ENCODE assay signal across 8 mouse cellular contexts in genomic region chr16:23986176-23986575, GRCm38 (mm10). TPM values are rescaled to one million over a fixed set of nuclear protein-coding genes. Genes with fewer than 3 reads are reported as not detected.
DNase-seq lines count a peak whose midpoint lies in the region; ATAC-seq and TF ChIP-seq lines count a peak whose summit lies in the region.

No protein-coding gene starts in this region.

- H3K36me3 ChIP-seq in embryonic facial prominence, embryonic 15.5 days: no peaks in the 10 kb centered on the region
- no peaks in the 10 kb centered on the region for H3K36me3 ChIP-seq in hindbrain, postnatal 0 days (ENCODE audit: insufficient read depth, low read length)
- no peaks in the 10 kb centered on the region for H3K36me3 ChIP-seq in midbrain, embryonic 13.5 days

- H3K9me3 ChIP-seq in embryonic facial prominence, embryonic 15.5 days (replicated peaks): no peaks in the 10 kb centered on the region
- no peaks in the 10 kb centered on the region for H3K9me3 ChIP-seq in hindbrain, postnatal 0 days (ENCODE audit: low read length)
- H3K9me3 ChIP-seq in midbrain, embryonic 13.5 days: no peaks in the 10 kb centered on the region

- H3K4me2 ChIP-seq in embryonic facial prominence, embryonic 15.5 days (replicated peaks): peak overlapping the region; percentile 96
- peak overlapping the region; percentile 77 for H3K4me2 ChIP-seq in hindbrain, postnatal 0 days (ENCODE audit: low read depth, low read length)
- H3K4me2 ChIP-seq in midbrain, embryonic 13.5 days (replicated peaks): peak overlapping the region; percentile 91

- 9% methylated on average over 3 of the region's 3 CpGs for WGBS in embryonic facial prominence, embryonic 15.5 days
- 3% methylated on average over 3 of the region's 3 CpGs for WGBS in hindbrain, postnatal 0 days
- 6% methylated on average over 3 of the region's 3 CpGs for WGBS in midbrain, embryonic 13.5 days

- H3K27ac ChIP-seq in embryonic facial prominence, embryonic 15.5 days (replicated peaks): 0 out of 2 replicates have a peak overlapping the region, but pooled peaks have one; percentile 3
- H3K27ac ChIP-seq in hindbrain, postnatal 0 days: peak overlapping the region; percentile 99; the same call in 1 of the 2 replicates
- no peak overlapping the region for H3K27ac ChIP-seq in midbrain, embryonic 13.5 days

- no peaks in the 10 kb centered on the region for H3K27me3 ChIP-seq in embryonic facial prominence, embryonic 15.5 days
- peaks cover 5% of the 10 kb centered on the region; the same call in 1 of the 2 replicates for H3K27me3 ChIP-seq in hindbrain, postnatal 0 days (ENCODE audit: insufficient read depth, low read length)
- peaks cover 48% of the 10 kb centered on the region for H3K27me3 ChIP-seq in midbrain, embryonic 13.5 days

- peak; percentile 33 for DNase-seq in retina, postnatal 1 day
- no peak for DNase-seq in retina, embryonic 14.5 days (ENCODE audit: low spot score)
- no peak for DNase-seq in hindbrain, postnatal 0 days (ENCODE audit: low spot score)
- DNase-seq in urinary bladder, adult 18-20 months (ENCODE audit: low spot score in 2 of 2): no peak
- DNase-seq in adrenal gland, postnatal 14 days: no peak
- DNase-seq in yolk sac, embryonic 10.5 days (ENCODE audit: low spot score): no peak

- H3K4me3 ChIP-seq in embryonic facial prominence, embryonic 15.5 days (replicated peaks): peak overlapping the region; percentile 78
- peak overlapping the region; percentile 77 for H3K4me3 ChIP-seq in hindbrain, postnatal 0 days (ENCODE audit: low read length)
- H3K4me3 ChIP-seq in midbrain, embryonic 13.5 days (replicated peaks): peak overlapping the region; percentile 69

- no peak overlapping the region for H3K9ac ChIP-seq in embryonic facial prominence, embryonic 15.5 days
- H3K9ac ChIP-seq in hindbrain, postnatal 0 days (replicated peaks; ENCODE audit: low read length): peak overlapping the region; percentile 87
- no peak overlapping the region for H3K9ac ChIP-seq in midbrain, embryonic 13.5 days (replicated peaks)

- H3K4me1 ChIP-seq in embryonic facial prominence, embryonic 15.5 days: peaks cover 60% of the 10 kb centered on the region
- H3K4me1 ChIP-seq in hindbrain, postnatal 0 days (ENCODE audit: insufficient read depth, low read length): 0 out of 2 replicates have a peak, but pooled peaks cover 4% of the 10 kb centered on the region
- peaks cover 54% of the 10 kb centered on the region for H3K4me1 ChIP-seq in midbrain, embryonic 13.5 days (replicated peaks)

- ATAC-seq in embryonic facial prominence, embryonic 15.5 days (ENCODE audit: insufficient number of reproducible peaks, low FRiP score, low TSS enrichment, low read depth): no peak
- no peak for ATAC-seq in hindbrain, postnatal 0 days
- ATAC-seq in midbrain, embryonic 13.5 days: no peak

- no peak for TF ChIP-seq CTCF in hindbrain, postnatal 0 days (IDR thresholded peaks at IDR 0.05; ENCODE audit: low read depth)

RNA-seq across cellular contexts. Expression of gene Gm37419, which starts 2.1 kb away (rescaled TPM):
- not detected in 2 replicates for polyA plus RNA-seq in embryonic facial prominence, embryonic 15.5 days (2015; fragmentation: Nextera tagmentation; extraction: Ambion mirVana)
- total RNA-seq in hindbrain, postnatal 0 days (2014; rRNA removed): not detected in 2 replicates
- not detected in 2 replicates for polyA plus RNA-seq in hindbrain, postnatal 0 days (2015; fragmentation: Nextera tagmentation; extraction: Ambion mirVana)
- polyA plus RNA-seq in midbrain, embryonic 13.5 days (2015; fragmentation: Nextera tagmentation; extraction: Ambion mirVana): not detected in 2 replicates
- total RNA-seq in adrenal gland, postnatal 14 days (2021): not detected in 2 replicates

RNA-seq across cellular contexts. Expression of gene Bcl6, which starts 2.5 kb away (rescaled TPM):
- 3.0 and 3.4 TPM in 2 replicates for polyA plus RNA-seq in embryonic facial prominence, embryonic 15.5 days (2015; fragmentation: Nextera tagmentation; extraction: Ambion mirVana)
- 1.8 and 4.6 TPM in 2 replicates for total RNA-seq in hindbrain, postnatal 0 days (2014; rRNA removed)
- polyA plus RNA-seq in hindbrain, postnatal 0 days (2015; fragmentation: Nextera tagmentation; extraction: Ambion mirVana): 0.34 and 0.44 TPM in 2 replicates
- polyA plus RNA-seq in midbrain, embryonic 13.5 days (2015; fragmentation: Nextera tagmentation; extraction: Ambion mirVana): 0.22 and 0.24 TPM in 2 replicates
- total RNA-seq in adrenal gland, postnatal 14 days (2021): 48.4 and 72.0 TPM in 2 replicates

RNA-seq across cellular contexts. Expression of gene Rtp2, which starts 54.0 kb away (rescaled TPM):
- 4.4 and 5.9 TPM in 2 replicates for polyA plus RNA-seq in embryonic facial prominence, embryonic 15.5 days (2015; fragmentation: Nextera tagmentation; extraction: Ambion mirVana)
- not detected in 2 replicates for total RNA-seq in hindbrain, postnatal 0 days (2014; rRNA removed)
- 0.24 and 0.25 TPM in 2 replicates for polyA plus RNA-seq in hindbrain, postnatal 0 days (2015; fragmentation: Nextera tagmentation; extraction: Ambion mirVana)
- not detected in 2 replicates for polyA plus RNA-seq in midbrain, embryonic 13.5 days (2015; fragmentation: Nextera tagmentation; extraction: Ambion mirVana)
- not detected in 2 replicates for total RNA-seq in adrenal gland, postnatal 14 days (2021)
